Mouse (Mus musculus) ES-E14 (cell line): ENCODE data around the gene Traf3ip2. TPM values are rescaled to one million over a fixed set of nuclear protein-coding genes. Genes with fewer than 3 reads are reported as not detected.

ENCODE experiments used
- DNase-seq: peaks from one replicate; pipeline ENCODE4 v3.0.0-alpha.2; 2013; ENCODE audit warnings: low read depth, low spot score
- H3K27ac ChIP-seq: 2 replicates; pipeline ENCODE4 v1.5.1; 2012; ENCODE audit warnings: low read depth, mild to moderate bottlenecking, low read length, moderate library complexity, mixed read lengths; ENCODE audit not compliant: poor library complexity, insufficient read depth, severe bottlenecking
- H3K36me3 ChIP-seq: 2 replicates; pipeline ENCODE4 v1.6.1; 2012; ENCODE audit warnings: mild to moderate bottlenecking, low read length, moderate library complexity, mixed read lengths; ENCODE audit not compliant: control insufficient read depth, poor library complexity, insufficient read depth, severe bottlenecking
- H3K4me1 ChIP-seq, 2 experiments: fragments of 150-350 bp in 1 of 2; sonication (generic) in 1 of 2; 2 replicates each; pipeline ENCODE4 v1.6.1; 2012; ENCODE audit warnings: low read length in 2 of 2, mild to moderate bottlenecking in 1 of 2, mixed read lengths in 1 of 2; ENCODE audit not compliant: control insufficient read depth in 2 of 2, insufficient read depth in 2 of 2, poor library complexity in 1 of 2
- H3K4me3 ChIP-seq, 2 experiments: fragments of 150-350 bp in 1 of 2; sonication (generic) in 1 of 2; 2 replicates each; pipeline ENCODE4 v1.5.1; 2012; ENCODE audit warnings: low read length in 2 of 2, low read depth in 1 of 2, mild to moderate bottlenecking in 1 of 2, mixed read lengths in 1 of 2; ENCODE audit not compliant: insufficient read depth in 1 of 2, poor library complexity in 1 of 2, severe bottlenecking in 1 of 2
- H3K9ac ChIP-seq: 2 replicates; pipeline ENCODE4 v1.6.1; 2012; ENCODE audit warnings: low read depth, mild to moderate bottlenecking, low read length, mixed read lengths; ENCODE audit not compliant: poor library complexity, insufficient read depth, severe bottlenecking
- H3K9me3 ChIP-seq: fragments of 150-350 bp; sonication (generic); 2 replicates; pipeline ENCODE4 v1.6.1; 2012; ENCODE audit warnings: low read depth, mild to moderate bottlenecking, low read length; ENCODE audit not compliant: control insufficient read depth, insufficient read depth
- CHD2 ChIP-seq: IDR thresholded peaks from 2 replicates; pipeline ENCODE4 v1.6.1; 2014; ENCODE audit warnings: mild to moderate bottlenecking, low read depth, low read length, inconsistent platforms
- HCFC1 ChIP-seq: IDR thresholded peaks from 2 replicates; pipeline ENCODE4 v1.6.1; 2012; ENCODE audit warnings: low read length, inconsistent platforms, borderline replicate concordance; ENCODE audit not compliant: insufficient read depth
- MAFK ChIP-seq: IDR thresholded peaks from 2 replicates; pipeline ENCODE4 v1.6.1; 2014; ENCODE audit warnings: mild to moderate bottlenecking, low read depth, low read length, inconsistent platforms; ENCODE audit not compliant: insufficient read depth
- ZC3H11A ChIP-seq: IDR thresholded peaks from 2 replicates; pipeline ENCODE4 v1.6.1; 2012; ENCODE audit warnings: low read depth, mild to moderate bottlenecking, inconsistent platforms, low read length, borderline replicate concordance
- ZNF384 ChIP-seq: IDR thresholded peaks from 2 replicates; pipeline ENCODE4 v1.6.1; 2012; ENCODE audit warnings: low read depth, low read length, inconsistent platforms
- in situ Hi-C, 2 experiments: fragments of 600-800 bp; cut with MboI; formaldehyde crosslinking; loops; one replicate each; pipeline ENCODE4 v1.15.1; 2025; ENCODE audit warnings: low sequenced_read_pairs in 2 of 2, inconsistent platforms in 1 of 2; ENCODE audit not compliant: unreplicated experiment in 2 of 2
- total RNA-seq: library from RNA; depleted of rRNA; stranded (reverse); fragments of 300-350 nt; gene quantifications from 2 replicates; pipeline ENCODE4 v1.2.3, GENCODE M21; 2012

Gene Traf3ip2
- total RNA-seq, 1 experiment = 9.2 TPM

DNA sequence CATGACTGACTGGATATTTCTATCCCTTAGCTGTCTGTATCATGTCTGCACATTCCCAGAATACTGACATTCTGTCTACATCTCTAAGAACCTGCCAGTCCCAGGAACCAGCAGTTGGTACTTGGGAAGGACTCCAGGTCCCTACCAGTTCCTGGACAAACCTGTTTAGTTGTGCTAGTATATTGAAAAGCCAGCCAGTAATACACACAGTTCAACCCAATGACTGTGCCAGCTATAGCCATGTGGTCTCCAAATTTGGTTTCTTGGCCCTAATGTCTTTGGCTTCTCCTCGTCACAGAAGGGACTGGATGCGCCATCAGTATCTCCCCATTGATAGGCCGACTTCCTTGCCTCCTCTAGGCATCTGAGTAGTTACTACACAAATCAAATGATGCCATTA lies 35.5 kb downstream of the Traf3ip2 start:
- Histone ChIP-seq H3K4me3 (no peak overlapping the region), H3K4me1 (peaks cover 2 to 3% of the 10 kb centered on the region in 2 experiments; a peak in 3 of 4 replicates), H3K27ac (no peak overlapping the region), H3K9me3 (no peaks in the 10 kb centered on the region), H3K36me3 (peaks cover 11% of the 10 kb centered on the region), H3K9ac (no peak overlapping the region)
- in situ Hi-C loops = no loop called here
- DNase-seq = no peak
- TF ChIP-seq MAFK (no peak), CHD2 (no peak), ZNF384 (no peak), ZC3H11A (no peak), HCFC1 (no peak)

DNA sequence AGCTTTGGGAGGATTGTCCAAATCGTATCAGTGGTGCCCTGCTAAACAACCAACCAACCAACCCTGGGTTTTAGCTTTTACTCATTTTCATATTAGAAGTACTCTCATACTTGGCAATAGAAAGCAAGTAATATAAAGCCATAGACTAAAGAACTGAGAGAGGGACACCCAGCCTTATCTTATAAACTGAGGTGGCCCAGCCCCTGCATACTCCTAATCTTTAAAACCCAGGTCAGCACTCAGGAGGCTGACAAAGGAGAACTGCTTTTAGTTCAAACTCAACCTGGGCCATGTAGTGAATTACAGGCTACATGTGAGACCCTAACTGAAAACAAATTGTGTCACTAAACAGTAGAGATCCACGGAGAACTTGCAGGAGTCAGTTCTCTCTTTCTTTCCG lies 36.8 kb downstream of the Traf3ip2 start:
- DNase-seq = no peak
- in situ Hi-C loops = no loop called here

DNA sequence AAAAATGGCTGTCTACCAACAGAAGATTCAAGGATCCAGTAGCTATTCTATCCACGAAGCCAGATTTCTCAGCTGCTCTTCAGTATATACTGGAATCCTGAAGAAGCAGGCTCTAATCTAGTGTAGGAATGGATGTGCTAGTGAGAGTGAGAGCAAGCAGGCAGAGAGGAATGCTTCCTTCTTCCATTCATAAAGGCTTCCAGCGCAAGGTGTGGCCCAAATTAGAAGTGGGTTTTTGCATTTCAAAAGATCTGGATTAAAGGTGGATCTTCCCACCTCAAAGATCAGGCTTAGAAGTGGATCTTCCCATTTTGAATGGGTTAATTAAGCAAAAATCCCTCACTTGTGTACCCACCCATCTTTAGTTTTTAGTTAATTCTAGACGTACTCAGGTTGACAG lies 37.6 kb downstream of the Traf3ip2 start:
- Histone ChIP-seq H3K27ac (no peak overlapping the region), H3K9ac (no peak overlapping the region), H3K36me3 (peaks cover 9% of the 10 kb centered on the region), H3K9me3 (no peaks in the 10 kb centered on the region), H3K4me1 (peaks cover 2 to 3% of the 10 kb centered on the region in 2 experiments; a peak in 3 of 4 replicates), H3K4me3 (no peak overlapping the region)
- in situ Hi-C loops = no loop called here
- DNase-seq = no peak
- TF ChIP-seq ZNF384 (no peak), HCFC1 (no peak), MAFK (no peak), CHD2 (no peak), ZC3H11A (no peak)

More for the DNA sequence above, 36.8 kb downstream of the Traf3ip2 start:
- Histone ChIP-seq H3K4me1 (peaks cover 2 to 3% of the 10 kb centered on the region in 2 experiments; a peak in 3 of 4 replicates), H3K27ac (no peak overlapping the region), H3K4me3 (no peak overlapping the region), H3K9me3 (no peaks in the 10 kb centered on the region), H3K9ac (no peak overlapping the region), H3K36me3 (peaks cover 9% of the 10 kb centered on the region)
- no peak for TF ChIP-seq ZNF384
- no peak for TF ChIP-seq ZC3H11A
- TF ChIP-seq HCFC1 = no peak
- no peak for TF ChIP-seq MAFK
- TF ChIP-seq CHD2 = no peak

DNA sequence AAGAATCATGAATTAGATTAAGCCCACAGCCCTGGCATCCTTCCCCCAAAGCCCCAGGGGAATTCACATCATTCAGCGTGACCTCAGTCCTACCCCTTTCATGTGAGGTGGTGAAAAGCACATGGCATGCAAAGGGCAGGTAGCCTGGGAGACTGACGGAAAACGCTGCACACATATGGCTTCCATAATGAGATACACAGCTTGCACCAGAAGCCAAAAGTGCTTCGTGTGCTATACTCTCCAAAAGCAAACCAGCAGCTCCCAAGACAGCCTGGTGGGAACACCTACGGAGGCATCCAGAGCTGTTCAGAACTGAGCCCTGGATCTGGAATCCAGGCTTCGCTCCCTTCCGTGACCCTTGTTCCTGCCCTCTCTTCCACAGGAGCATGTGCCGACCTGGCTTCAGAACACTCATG lies 41.3 kb downstream of the Traf3ip2 start:
- Histone ChIP-seq H3K36me3 (peaks cover 7% of the 10 kb centered on the region), H3K4me3 (no peak overlapping the region), H3K9ac (no peak overlapping the region), H3K9me3 (no peaks in the 10 kb centered on the region), H3K4me1 (peaks cover 5 to 9% of the 10 kb centered on the region in 2 experiments), H3K27ac (no peak overlapping the region)
- TF ChIP-seq CHD2 = no peak
- no peak for TF ChIP-seq HCFC1
- TF ChIP-seq ZNF384 = no peak
- no peak for TF ChIP-seq MAFK
- TF ChIP-seq ZC3H11A = no peak
- DNase-seq = no peak
- in situ Hi-C loops = no loop called here

DNA sequence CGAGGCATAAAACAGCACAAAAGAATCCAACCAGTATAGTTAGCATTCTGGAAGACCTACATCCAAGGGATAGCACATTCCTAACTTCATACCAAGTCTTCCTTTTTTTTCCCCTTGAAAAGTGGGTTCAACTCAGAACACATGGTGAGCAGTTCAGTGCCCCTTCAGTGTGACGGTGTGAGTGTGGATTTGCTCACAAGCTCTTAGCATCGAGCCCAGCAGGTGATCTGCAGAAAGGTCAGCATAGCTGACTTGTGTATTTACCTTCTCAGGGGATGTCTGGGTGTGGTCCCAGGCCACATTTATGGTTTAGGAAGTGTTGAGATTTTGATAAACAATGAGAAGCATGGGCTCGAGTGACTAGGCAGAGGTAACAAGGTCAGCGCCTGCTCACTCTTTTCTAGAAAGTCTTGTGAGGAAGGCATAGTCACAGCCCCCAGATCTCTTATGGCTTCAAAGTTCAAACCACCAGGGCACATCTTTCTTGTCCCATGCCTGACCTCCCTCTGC lies 46.2 kb downstream of the Traf3ip2 start:
- Histone ChIP-seq H3K36me3 (no peaks in the 10 kb centered on the region; the same call in 1 of the 2 replicates), H3K9me3 (no peaks in the 10 kb centered on the region), H3K27ac (peak overlapping the region; percentile 68), H3K4me3 (no peak overlapping the region), H3K9ac (no peak overlapping the region), H3K4me1 (peaks cover 3 to 18% of the 10 kb centered on the region in 2 experiments; a peak in 3 of 4 replicates)
- no peak for DNase-seq
- in situ Hi-C loops = no loop called here
- TF ChIP-seq HCFC1 = no peak
- no peak for TF ChIP-seq CHD2
- TF ChIP-seq ZC3H11A = no peak
- TF ChIP-seq MAFK = no peak
- TF ChIP-seq ZNF384 = no peak
